Mouse (Mus musculus): Measurements from ENCODE around the gene Bap1.
A peak's percentile ranks its signal among the peaks of the same experiment; 100 is the strongest.

Bap1 gene

GRCm38 (mm10) chr14:31251084-31251604, at the start of gene Bap1, which contains the start of gene Phf7:
Gene Bap1 (plus strand): TSS chr14:31251450.
Gene Phf7 (minus strand): TSS chr14:31251317.
- peak; percentile 97 for DNase-seq (ENCODE audit: low read depth)

- DNase-seq (ENCODE audit: low read depth): no peak
These were observed 46.4 kb upstream of the Bap1 start for GRCm38 (mm10) chr14:31204844-31205243.

DNA sequence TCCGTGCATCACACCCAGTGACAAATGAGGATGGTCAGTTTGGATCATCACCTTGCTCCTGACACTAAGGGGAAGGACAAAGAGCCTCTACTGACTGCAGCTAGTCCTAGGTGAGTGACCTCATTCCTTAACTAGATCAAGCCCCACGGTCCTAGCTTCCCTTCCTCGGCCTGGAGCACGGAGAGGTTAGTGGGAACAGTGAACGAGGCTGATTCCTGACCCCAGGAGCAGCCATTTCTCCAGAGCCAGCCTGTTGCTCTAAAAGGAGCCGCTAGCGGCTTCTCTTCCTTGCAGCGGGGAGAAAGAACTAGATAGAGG, 46.0 kb upstream of the Bap1 start:
- peak; percentile 28 for DNase-seq (ENCODE audit: low read depth)

DNA sequence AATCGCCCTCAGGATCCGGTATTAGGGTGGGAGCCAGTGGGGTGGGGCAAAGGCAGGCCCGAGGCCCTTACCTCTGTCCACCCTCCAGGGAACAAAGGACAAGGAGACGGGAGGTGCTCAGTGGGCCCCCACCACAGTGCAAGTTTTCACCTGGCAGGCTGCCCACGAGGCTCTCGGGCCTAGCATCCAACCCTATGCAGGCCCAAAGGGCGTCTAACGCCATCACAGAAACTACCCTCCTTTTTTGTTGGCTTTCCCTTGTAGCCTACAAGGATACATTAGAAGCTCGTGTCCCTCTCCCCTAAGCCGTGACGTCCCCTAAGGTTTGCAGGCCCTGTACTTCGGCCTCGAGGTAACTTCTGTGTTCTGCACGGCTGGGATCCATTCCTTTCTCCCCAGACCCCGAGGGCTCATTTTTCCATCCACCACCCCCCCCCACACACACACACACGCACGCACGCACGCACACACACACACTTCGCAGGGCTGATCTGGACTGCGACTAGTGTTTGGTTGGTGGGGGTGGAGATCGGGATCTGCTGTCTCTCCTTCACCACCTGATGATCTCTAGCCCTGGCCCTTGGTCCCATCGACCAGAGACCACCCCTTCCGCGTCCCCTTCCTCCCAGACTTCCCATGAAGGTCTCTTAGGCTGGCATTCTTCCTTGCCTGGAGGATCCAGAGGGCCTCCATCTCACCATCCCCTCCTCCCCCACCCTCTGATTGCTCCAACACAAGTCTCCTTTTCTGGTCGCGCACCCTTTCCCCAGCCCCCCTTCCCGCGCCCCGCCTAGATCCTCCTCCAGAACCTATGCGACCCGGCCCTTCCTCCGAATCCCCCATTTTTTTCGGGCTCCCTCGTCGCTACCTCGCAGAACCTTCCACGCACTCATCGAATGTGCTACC, 45.4 kb upstream of the Bap1 start:
- peak; percentile 50 for DNase-seq (ENCODE audit: low read depth)

DNA sequence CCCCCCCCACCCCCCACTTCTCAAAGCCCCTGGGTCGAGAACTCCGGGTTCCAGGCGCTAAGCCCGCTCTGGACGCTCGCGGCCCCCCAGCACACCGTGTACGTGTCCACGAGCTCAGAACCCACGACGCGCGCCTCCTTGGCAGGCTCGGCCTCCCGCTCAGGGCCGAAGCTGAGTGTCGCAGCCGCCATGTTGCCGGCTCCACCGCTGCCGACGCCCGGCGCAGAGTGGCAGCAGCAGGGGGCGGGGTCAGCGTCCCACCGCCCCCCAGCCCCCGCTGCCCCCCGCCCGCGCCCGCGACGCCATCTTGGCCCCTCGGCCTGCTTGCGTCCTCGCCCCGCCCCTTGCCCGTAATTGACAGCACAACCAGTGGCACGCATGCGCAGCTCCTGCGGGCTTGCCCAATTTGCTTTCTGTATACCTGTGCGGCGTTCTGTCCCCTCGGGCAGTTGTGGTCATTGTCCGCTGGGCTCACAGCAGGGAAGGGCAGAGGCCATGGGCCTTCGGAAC, 44.7 kb upstream of the Bap1 start:
- DNase-seq (ENCODE audit: low read depth): peak; percentile 98

DNA sequence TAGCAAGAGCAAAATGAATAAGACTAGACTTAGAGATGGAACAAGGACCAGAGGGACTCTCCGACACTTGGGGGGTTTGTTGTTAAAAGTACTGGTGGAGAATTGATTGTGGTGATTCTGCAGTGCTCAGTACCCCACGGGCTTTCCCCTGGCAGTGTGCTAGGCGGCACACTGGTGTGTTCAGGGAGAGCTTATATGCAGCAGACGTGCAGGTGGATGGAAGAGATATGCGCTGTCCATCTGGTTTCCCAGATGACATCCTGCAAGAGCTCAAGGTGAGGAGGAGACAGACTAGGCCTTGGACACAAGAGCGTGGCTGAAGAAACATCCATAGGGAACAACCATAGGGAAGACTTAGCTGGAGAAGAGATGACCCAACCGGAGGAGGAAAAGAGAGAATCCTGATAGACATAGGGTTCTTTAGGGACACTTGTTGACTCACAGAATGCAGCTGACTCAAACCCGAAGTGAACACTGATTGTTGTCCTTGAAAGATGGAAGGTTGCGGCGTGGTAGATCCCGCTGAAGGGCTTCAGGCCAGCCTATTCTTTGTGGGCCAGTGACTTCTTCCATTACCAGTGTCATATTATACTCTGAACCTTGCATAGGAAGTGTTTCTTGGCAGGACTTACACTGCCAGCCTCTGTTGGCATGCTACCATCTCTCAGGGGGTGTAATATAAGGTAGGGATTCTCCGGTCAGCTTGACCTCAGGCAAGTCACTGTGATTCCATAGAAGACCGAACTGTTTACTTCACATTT, 44.0 kb upstream of the Bap1 start:
- DNase-seq (ENCODE audit: low read depth): no peak

DNA sequence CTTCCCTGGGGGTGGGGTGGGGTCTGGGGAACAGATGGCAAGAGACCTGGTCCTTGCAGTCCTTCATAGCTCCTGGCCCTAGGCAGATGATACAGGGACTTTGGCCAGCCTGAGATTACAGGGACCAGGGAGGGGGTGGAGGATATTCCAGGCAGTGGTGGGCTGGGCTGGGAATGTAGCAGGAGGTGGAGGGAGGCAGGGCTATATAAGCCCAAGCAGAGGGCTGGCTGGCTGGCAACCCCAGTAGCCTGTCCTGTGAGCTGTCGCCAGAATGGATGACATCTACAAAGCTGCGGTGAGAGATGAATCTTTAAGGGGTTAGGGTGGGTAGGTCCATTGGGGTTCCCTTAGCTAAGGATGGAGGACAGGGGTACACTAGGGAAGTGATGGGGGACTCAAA, 43.2 kb upstream of the Bap1 start, which contains the start of gene Tnnc1:
Gene Tnnc1, plus strand, starts transcription at position 229 of the 400 bp plus-strand sequence.
- DNase-seq (ENCODE audit: low read depth): no peak

GRCm38 (mm10) chr14:31209133-31209557, 42.1 kb upstream of the Bap1 start:
- no peak for DNase-seq (ENCODE audit: low read depth)

DNA sequence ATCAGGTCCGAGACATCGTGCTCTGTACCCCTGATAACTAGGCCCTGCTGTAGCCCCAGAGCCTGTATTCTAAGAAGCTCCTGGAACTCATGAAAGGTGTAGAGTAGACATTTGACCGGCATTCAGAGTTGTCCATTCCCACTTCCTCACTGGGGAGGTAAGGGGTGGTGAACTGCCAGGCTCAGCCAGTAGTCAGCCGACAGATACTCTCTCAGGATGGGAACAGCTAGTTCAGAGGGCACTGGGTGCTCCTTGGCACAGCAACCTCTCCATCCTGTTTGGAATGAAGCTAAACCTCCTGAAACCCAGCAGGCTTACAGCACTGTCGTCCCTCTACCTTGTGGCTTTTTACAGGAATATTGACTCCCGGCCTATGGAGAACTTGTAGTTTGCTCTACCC, 39.4 kb upstream of the Bap1 start:
- no peak for DNase-seq (ENCODE audit: low read depth)

DNA sequence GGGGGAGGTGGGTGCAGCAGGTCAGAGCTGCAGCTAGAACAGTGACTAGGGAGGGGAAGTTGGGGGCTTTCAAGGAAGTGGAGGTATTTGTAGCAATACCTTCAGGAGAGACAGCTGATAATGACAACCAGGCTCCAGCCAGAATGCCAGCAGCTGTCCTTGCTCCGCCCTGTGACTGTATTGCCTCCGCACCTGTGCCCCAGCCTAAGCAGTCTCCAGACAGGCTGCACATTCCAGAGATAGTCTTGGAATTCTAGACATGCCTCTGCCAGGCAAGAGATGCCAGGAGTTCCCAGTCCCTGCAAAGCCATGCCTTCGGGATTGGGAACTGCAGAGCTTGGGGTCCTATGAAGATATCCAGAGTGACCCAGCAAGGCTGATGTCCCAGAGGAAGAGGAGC, 38.8 kb upstream of the Bap1 start:
- no peak for DNase-seq (ENCODE audit: low read depth)

DNA sequence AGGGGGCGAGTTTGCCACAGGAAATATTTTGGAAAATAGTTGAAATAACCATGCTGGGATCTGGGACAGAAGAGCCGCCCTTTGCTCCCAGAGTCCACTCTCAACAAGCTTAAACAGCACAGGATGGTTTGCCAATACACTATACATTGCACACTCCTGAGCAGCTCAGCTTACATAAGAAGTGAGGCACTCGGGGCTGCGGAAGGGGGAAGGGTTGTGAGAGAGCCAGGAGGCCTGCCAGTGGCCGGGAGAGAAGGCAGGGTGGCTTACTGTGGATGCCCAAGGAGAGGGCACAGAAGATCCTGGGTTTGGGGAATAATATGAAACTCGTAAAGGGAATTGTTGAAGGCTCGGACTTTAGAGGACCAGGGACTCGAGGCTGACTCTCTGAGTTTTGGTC, 37.4 kb upstream of the Bap1 start:
- DNase-seq (ENCODE audit: low read depth): no peak

- DNase-seq (ENCODE audit: low read depth): no peak
These were observed 36.6 kb upstream of the Bap1 start for GRCm38 (mm10) chr14:31214684-31215083.

GRCm38 (mm10) chr14:31215157-31216002, 35.9 kb upstream of the Bap1 start:
- DNase-seq (ENCODE audit: low read depth): peak; percentile 89

- no peak for DNase-seq (ENCODE audit: low read depth)
These were observed 34.4 kb upstream of the Bap1 start, which contains the start of gene Nisch for GRCm38 (mm10) chr14:31216846-31217245. Gene Nisch (minus strand): TSS chr14:31216946.

GRCm38 (mm10) chr14:31217666-31218065, 33.6 kb upstream of the Bap1 start, which contains the start of gene Sema3g:
Gene Sema3g (plus strand): TSS chr14:31217860.
- peak; percentile 46 for DNase-seq (ENCODE audit: low read depth)

DNA sequence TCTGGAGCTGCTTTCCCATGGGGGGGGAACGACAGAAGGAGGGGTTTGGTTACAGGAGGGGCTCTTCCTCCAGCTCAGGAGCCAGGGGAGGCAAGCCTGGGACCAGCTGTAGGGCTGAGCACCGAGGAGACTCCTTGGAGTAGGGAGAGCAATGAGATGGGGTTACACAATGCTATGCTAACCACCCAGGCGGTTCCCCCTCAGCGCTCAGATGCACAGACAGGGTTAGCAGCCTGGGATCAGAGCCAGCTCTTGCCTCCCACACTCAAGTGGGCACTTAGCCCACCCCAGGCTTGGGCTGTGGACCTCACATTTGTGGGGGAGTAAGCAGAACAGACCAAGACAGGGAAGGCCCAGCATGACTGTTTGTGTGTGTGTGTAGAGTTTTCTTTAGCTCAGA, 24.3 kb upstream of the Bap1 start:
- no peak for DNase-seq (ENCODE audit: low read depth)

DNA sequence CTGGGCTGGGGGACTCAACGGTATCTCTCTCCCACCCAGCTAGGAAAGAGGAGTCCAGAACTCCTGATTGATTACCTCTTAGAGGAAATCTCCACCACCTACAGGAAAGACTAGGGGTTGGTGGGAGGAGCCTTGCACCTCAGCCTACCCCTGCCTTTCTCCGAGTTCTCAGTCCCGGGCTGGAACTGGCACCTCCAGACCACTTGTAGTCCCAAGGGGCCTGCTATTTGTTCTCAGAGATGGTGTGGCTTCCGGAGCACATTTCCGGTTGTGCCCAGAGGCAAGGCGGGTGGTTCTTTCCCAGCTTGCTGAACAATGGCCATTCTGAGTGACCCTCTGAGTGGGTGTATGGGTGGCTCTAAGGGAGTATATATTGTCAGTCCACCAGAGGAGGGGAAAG, 23.0 kb upstream of the Bap1 start:
- DNase-seq (ENCODE audit: low read depth): peak; percentile 25

- no peak for DNase-seq (ENCODE audit: low read depth)
These were observed 20.8 kb upstream of the Bap1 start for GRCm38 (mm10) chr14:31230442-31230841.

DNA sequence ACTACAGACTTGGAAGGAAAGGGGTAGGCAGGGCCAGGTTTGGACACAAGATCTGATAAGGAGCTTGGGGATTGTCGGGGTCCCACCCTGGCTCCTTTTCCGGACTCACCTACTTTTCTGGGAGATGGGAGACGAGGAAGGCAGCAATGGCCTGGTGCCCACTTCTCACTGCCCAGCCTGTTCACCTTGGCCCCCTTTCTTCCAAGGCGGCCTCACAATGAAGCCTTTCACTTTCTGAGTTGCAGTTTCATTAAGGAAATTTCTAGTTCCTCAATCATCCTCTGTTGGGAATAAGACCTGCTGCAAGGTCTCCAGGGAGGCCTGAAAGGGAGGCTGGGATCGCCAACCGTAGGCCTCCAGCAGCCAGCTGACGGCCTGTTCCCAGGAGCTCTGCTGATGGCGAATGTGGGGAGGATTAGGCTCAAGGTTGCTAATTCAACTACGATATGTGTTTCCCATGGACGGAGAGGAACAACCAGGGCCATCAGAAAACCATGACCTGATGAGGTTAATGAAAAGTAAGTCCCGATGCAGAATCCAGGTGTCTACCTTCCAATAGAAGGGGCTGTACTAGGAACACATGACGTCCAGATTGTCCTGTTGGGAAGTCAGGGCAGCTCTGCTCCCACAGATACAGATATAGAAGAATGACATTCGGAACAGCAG, 18.7 kb upstream of the Bap1 start:
- no peak for DNase-seq (ENCODE audit: low read depth)

DNA sequence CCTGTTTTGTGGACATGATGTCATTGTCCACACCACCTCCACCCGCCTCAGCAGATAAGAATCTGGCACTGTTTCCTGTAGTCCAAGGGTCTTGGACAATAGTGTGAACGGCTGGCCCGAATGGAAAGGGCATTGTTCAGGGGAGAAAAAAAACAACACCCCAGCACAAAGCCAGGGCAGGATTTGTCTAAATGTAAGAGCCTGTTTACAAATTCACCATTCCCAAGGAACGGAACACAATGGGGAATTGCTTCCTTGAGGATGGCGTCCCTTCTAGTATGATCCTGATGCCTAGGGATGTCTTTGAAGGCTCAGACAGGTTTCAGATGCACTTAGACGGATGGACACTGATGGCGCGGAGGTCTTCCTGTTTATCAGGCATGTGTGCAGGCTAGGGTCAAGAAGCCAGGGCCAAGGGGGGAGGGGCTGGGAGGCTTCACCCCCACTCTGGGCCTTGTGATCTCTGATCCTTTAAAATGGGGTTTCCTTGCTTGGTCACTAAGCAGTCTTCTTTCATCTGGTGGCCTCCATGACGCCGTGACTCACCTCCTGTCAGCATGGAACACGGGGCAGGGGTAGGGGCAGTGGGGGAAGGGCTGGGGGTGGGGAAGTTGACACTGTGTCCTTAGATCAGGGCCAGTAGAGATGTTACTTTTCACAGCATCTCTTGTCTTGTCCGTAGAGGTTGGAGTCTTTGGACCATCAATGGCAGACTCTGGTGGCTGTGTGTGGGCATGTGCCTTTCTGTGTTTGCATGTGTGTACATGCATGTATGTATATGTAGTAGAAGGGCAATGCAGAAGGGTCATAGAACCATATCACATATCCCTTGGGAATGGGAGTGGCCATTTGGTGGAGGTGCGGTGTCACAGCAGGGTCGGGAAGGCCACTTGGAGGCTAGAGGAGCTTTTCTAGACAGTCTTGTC, 17.9 kb upstream of the Bap1 start:
- no peak for DNase-seq (ENCODE audit: low read depth)

Measured in induced T-regulatory cell, adult 2 months (primary cell).